ENCODE assay signal across 20 mouse cellular contexts in genomic region chr1:120261166-120261565, GRCm38 (mm10). TPM values are rescaled to one million over a fixed set of nuclear protein-coding genes. Genes with fewer than 3 reads are reported as not detected.
DNase-seq lines count a peak whose midpoint lies in the region; ATAC-seq and TF ChIP-seq lines count a peak whose summit lies in the region.
"Had no signal": no experiment of that assay in that cellular context is flagged by ENCODE, and none has a peak within 500 bp of the region (broad histone marks: within the 10 kb centered on the region; RNA-seq: fewer than 3 reads in every experiment).

No protein-coding gene starts in this region.

- peak overlapping the region; percentile 96 for H3K27ac ChIP-seq in gastrocnemius, adult 2 months
- peak overlapping the region; percentile 93 for H3K27ac ChIP-seq in liver, embryonic 12.5 days
- no peak overlapping the region for H3K27ac ChIP-seq in liver, postnatal 0 days (ENCODE audit: low read depth)
- H3K27ac ChIP-seq in brown adipose tissue, adult 24 weeks (replicated peaks; ENCODE audit: low read depth, low read length), result peak overlapping the region; percentile 55
- H3K27ac ChIP-seq in liver, embryonic 16.5 days (ENCODE audit: low read length), result peak overlapping the region; percentile 92; the same call in 1 of the 2 replicates
- H3K27ac ChIP-seq in forebrain, embryonic 15.5 days (replicated peaks), result no peak overlapping the region
- H3K27ac ChIP-seq: embryonic facial prominence, embryonic 10.5 days; hindbrain, embryonic 12.5 days had no signal

- H3K9ac ChIP-seq in liver, embryonic 12.5 days, result peak overlapping the region; percentile 59
- no peak overlapping the region for H3K9ac ChIP-seq in liver, postnatal 0 days (replicated peaks)
- no peak overlapping the region for H3K9ac ChIP-seq in liver, embryonic 16.5 days (ENCODE audit: low read depth, low read length)
- H3K9ac ChIP-seq in forebrain, embryonic 15.5 days (replicated peaks), result no peak overlapping the region
- H3K9ac ChIP-seq: hindbrain, embryonic 12.5 days had no signal

- H3K36me3 ChIP-seq in liver, embryonic 12.5 days, result peaks cover 43% of the 10 kb centered on the region
- peaks cover 11% of the 10 kb centered on the region; the same call in 1 of the 2 replicates for H3K36me3 ChIP-seq in liver, postnatal 0 days (replicated peaks; ENCODE audit: insufficient read depth, low read length)
- peaks cover 4% of the 10 kb centered on the region for H3K36me3 ChIP-seq in liver, embryonic 16.5 days (ENCODE audit: control insufficient read depth, insufficient read depth)
- H3K36me3 ChIP-seq in forebrain, embryonic 15.5 days, result no peaks in the 10 kb centered on the region
- H3K36me3 ChIP-seq: embryonic facial prominence, embryonic 10.5 days; hindbrain, embryonic 12.5 days had no signal

- ATAC-seq in liver, embryonic 12.5 days, result no peak
- no peak for ATAC-seq in liver, postnatal 0 days
- no peak for ATAC-seq in liver, embryonic 16.5 days (ENCODE audit: low read depth)
- no peak for ATAC-seq in forebrain, embryonic 15.5 days (replicated peaks)
- ATAC-seq: forebrain, embryonic 16.5 days; hindbrain, embryonic 16.5 days; inflammation-experienced regulatory T-cells, adult 6 months; intestine, postnatal 0 days had no signal

- H3K4me3 ChIP-seq in gastrocnemius, adult 2 months, result peak overlapping the region; percentile 88
- H3K4me3 ChIP-seq in liver, embryonic 12.5 days, result no peak overlapping the region
- no peak overlapping the region for H3K4me3 ChIP-seq in liver, postnatal 0 days (ENCODE audit: low read depth, low read length)
- peak overlapping the region; percentile 16; the same call in 1 of the 2 replicates for H3K4me3 ChIP-seq in brown adipose tissue, adult 24 weeks (ENCODE audit: insufficient read depth, low read depth, low read length)
- H3K4me3 ChIP-seq in liver, embryonic 16.5 days (ENCODE audit: low read depth, low read length), result no peak overlapping the region
- H3K4me3 ChIP-seq in forebrain, embryonic 15.5 days, result no peak overlapping the region
- H3K4me3 ChIP-seq: embryonic facial prominence, embryonic 10.5 days; hindbrain, embryonic 12.5 days had no signal

- H3K27me3 ChIP-seq in liver, embryonic 12.5 days (replicated peaks), result no peaks in the 10 kb centered on the region
- H3K27me3 ChIP-seq in liver, postnatal 0 days (ENCODE audit: insufficient read depth, low read length), result no peaks in the 10 kb centered on the region
- H3K27me3 ChIP-seq in liver, embryonic 16.5 days (ENCODE audit: control insufficient read depth, insufficient read depth, low read depth, low read length), result no peaks in the 10 kb centered on the region
- H3K27me3 ChIP-seq in forebrain, embryonic 15.5 days, result no peaks in the 10 kb centered on the region
- H3K27me3 ChIP-seq: CH12.LX had no signal

- no peaks in the 10 kb centered on the region for H3K9me3 ChIP-seq in liver, embryonic 12.5 days (replicated peaks)
- H3K9me3 ChIP-seq in liver, postnatal 0 days (ENCODE audit: low read length), result no peaks in the 10 kb centered on the region
- H3K9me3 ChIP-seq in liver, embryonic 16.5 days (replicated peaks; ENCODE audit: control insufficient read depth, low read length), result no peaks in the 10 kb centered on the region
- no peaks in the 10 kb centered on the region for H3K9me3 ChIP-seq in forebrain, embryonic 15.5 days
- H3K9me3 ChIP-seq: embryonic facial prominence, embryonic 10.5 days; hindbrain, embryonic 12.5 days had no signal

- TF ChIP-seq CTCF in gastrocnemius, adult 2 months (IDR thresholded peaks at IDR 0.05), result no peak
- TF ChIP-seq CTCF in liver, postnatal 0 days (IDR thresholded peaks at IDR 0.05; ENCODE audit: low read depth), result no peak

- no peak for DNase-seq in gastrocnemius, adult 2 months
- no peak for DNase-seq in gastrocnemius, postnatal 36 days
- DNase-seq in liver, postnatal 0 days, result no peak
- no peak for DNase-seq in MN1 (ENCODE audit: low spot score)
- DNase-seq: adrenal gland, postnatal 10 days; cerebellum, adult 18-20 months; cerebellum, adult 9-11 months; gastrocnemius, postnatal 25 days; heart, postnatal 4 days had no signal

- H3K4me1 ChIP-seq in liver, embryonic 12.5 days, result peaks cover 93% of the 10 kb centered on the region
- H3K4me1 ChIP-seq in liver, postnatal 0 days (ENCODE audit: insufficient read depth), result peaks cover 81% of the 10 kb centered on the region
- H3K4me1 ChIP-seq in brown adipose tissue, adult 24 weeks (ENCODE audit: control insufficient read depth, insufficient read depth, insufficient read length, low read length), result peaks cover 39% of the 10 kb centered on the region
- peaks cover 85% of the 10 kb centered on the region for H3K4me1 ChIP-seq in liver, embryonic 16.5 days (ENCODE audit: control insufficient read depth, low read depth, low read length)
- H3K4me1 ChIP-seq in forebrain, embryonic 15.5 days, result peaks cover 11% of the 10 kb centered on the region

- 90% methylated on average over 5 of the region's 5 CpGs for WGBS in liver, embryonic 12.5 days (ENCODE audit: insufficient replicate concordance)
- 91% methylated on average over 5 of the region's 5 CpGs for WGBS in liver, postnatal 0 days (ENCODE audit: insufficient replicate concordance)
- 88% methylated on average over 5 of the region's 5 CpGs for WGBS in liver, embryonic 16.5 days (ENCODE audit: insufficient replicate concordance)
- 97% methylated on average over 5 of the region's 5 CpGs for WGBS in forebrain, embryonic 15.5 days

- intact Hi-C loops in gastrocnemius, adult 2 months (cut with DNase I), result no loop called here
- intact Hi-C loops in gastrocnemius, postnatal 36 days (cut with DNase I), result no loop called here

- peak overlapping the region; percentile 93 for H3K4me2 ChIP-seq in liver, embryonic 12.5 days
- H3K4me2 ChIP-seq in liver, postnatal 0 days (ENCODE audit: low read depth, low read length), result no peak overlapping the region
- 0 out of 2 replicates have a peak overlapping the region, but pooled peaks have one; percentile 4 for H3K4me2 ChIP-seq in liver, embryonic 16.5 days (ENCODE audit: low read depth, low read length)
- H3K4me2 ChIP-seq in forebrain, embryonic 15.5 days (replicated peaks), result no peak overlapping the region
- H3K4me2 ChIP-seq: hindbrain, embryonic 12.5 days had no signal

- TF ChIP-seq EP300 in liver, postnatal 0 days (IDR thresholded peaks at IDR 0.05; ENCODE audit: low read depth), result no peak

RNA-seq across cellular contexts. Expression of gene Steap3, which starts 11.3 kb away (rescaled TPM):
- total RNA-seq in gastrocnemius, adult 2 months (2021), result 10 to 100 TPM; 16.0 to 22.1 TPM
- total RNA-seq in gastrocnemius, postnatal 36 days (2021), result 10 to 100 TPM; 17.8 to 19.2 TPM
- 54.3 and 56.3 TPM in 2 replicates for polyA plus RNA-seq in liver, embryonic 12.5 days (2016; fragmentation: Nextera tagmentation; extraction: Ambion mirVana)
- polyA plus RNA-seq in liver, postnatal 0 days (2015; fragmentation: Nextera tagmentation; extraction: Ambion mirVana), result 27.2 TPM in 2 replicates
- 12.7 and 15.1 TPM in 2 replicates for polyA plus RNA-seq in brown adipose tissue, adult 24 weeks (2012; ENCODE audit: insufficient read depth, insufficient read length, missing spikeins)
- polyA plus RNA-seq in liver, embryonic 16.5 days (2015; fragmentation: Nextera tagmentation; extraction: Ambion mirVana), result 38.4 and 42.6 TPM in 2 replicates
- polyA plus RNA-seq in forebrain, embryonic 15.5 days (2015; fragmentation: Nextera tagmentation; extraction: Ambion mirVana), result 2.2 TPM in 2 replicates

Comparison
In these comparisons a context has a peak if more than half of its experiments do, and no peak if none do; other contexts are left out.
1. H3K27ac ChIP-seq: peak in gastrocnemius, adult 2 months (single experiment), liver, embryonic 12.5 days (single experiment), brown adipose tissue, adult 24 weeks (single experiment) and liver, embryonic 16.5 days (single experiment); none in liver, postnatal 0 days (single experiment) and forebrain, embryonic 15.5 days (single experiment).
2. H3K4me2 ChIP-seq: peak in liver, embryonic 12.5 days (single experiment) and liver, embryonic 16.5 days (single experiment); none in liver, postnatal 0 days (single experiment) and forebrain, embryonic 15.5 days (single experiment).
3. H3K4me3 ChIP-seq: peak in gastrocnemius, adult 2 months (single experiment) and brown adipose tissue, adult 24 weeks (single experiment); none in liver, embryonic 12.5 days (single experiment), liver, postnatal 0 days (single experiment), liver, embryonic 16.5 days (single experiment) and forebrain, embryonic 15.5 days (single experiment).